Comparison of ENCODE assay signal across 12 mouse cellular contexts in genomic region chr6:33094671-33095233, GRCm38 (mm10). TPM values are rescaled to one million over a fixed set of nuclear protein-coding genes. Genes with fewer than 3 reads are reported as not detected.
A peak's percentile ranks its signal among the peaks of the same experiment; 100 is the strongest.
DNase-seq lines count a peak whose midpoint lies in the region; ATAC-seq and TF ChIP-seq lines count a peak whose summit lies in the region.
"Had no signal": no experiment of that assay in that cellular context is flagged by ENCODE, and none has a peak within 500 bp of the region (broad histone marks: within the 10 kb centered on the region; RNA-seq: fewer than 3 reads in every experiment).

No protein-coding gene starts in this region.

- no peak overlapping the region for H3K9ac ChIP-seq in neural tube, embryonic 11.5 days (ENCODE audit: low read length)
- H3K9ac ChIP-seq in hindbrain, embryonic 16.5 days (ENCODE audit: low read depth, low read length), result no peak overlapping the region
- H3K9ac ChIP-seq in lung, postnatal 0 days (replicated peaks; ENCODE audit: low read depth), result no peak overlapping the region

- TF ChIP-seq EP300 in lung, postnatal 0 days (IDR thresholded peaks at IDR 0.05), result no peak

- no peak overlapping the region for H3K27ac ChIP-seq in neural tube, embryonic 11.5 days (ENCODE audit: low read depth, low read length)
- 0 out of 2 replicates have a peak overlapping the region, but pooled peaks have one; percentile 54 for H3K27ac ChIP-seq in hindbrain, embryonic 16.5 days (ENCODE audit: low read depth, low read length)
- H3K27ac ChIP-seq in lung, postnatal 0 days (ENCODE audit: low read length), result no peak overlapping the region

- no peak for ATAC-seq in neural tube, embryonic 11.5 days (ENCODE audit: insufficient read depth, low FRiP score, low TSS enrichment)
- ATAC-seq in hindbrain, embryonic 16.5 days, result peak; percentile 40
- no peak for ATAC-seq in lung, postnatal 0 days

- H3K4me3 ChIP-seq in neural tube, embryonic 11.5 days (ENCODE audit: low read depth, low read length), result no peak overlapping the region
- H3K4me3 ChIP-seq in hindbrain, embryonic 16.5 days (ENCODE audit: low read length), result no peak overlapping the region
- H3K4me3 ChIP-seq in lung, postnatal 0 days (ENCODE audit: low read depth, low read length), result no peak overlapping the region

- H3K9me3 ChIP-seq in neural tube, embryonic 11.5 days (ENCODE audit: control insufficient read depth, low read length), result no peaks in the 10 kb centered on the region
- H3K9me3 ChIP-seq in hindbrain, embryonic 16.5 days (ENCODE audit: control insufficient read depth, low read length), result no peaks in the 10 kb centered on the region
- no peaks in the 10 kb centered on the region for H3K9me3 ChIP-seq in lung, postnatal 0 days (ENCODE audit: low read length)

- 48% methylated on average over 8 of the region's 8 CpGs for WGBS in neural tube, embryonic 11.5 days
- 16% methylated on average over 8 of the region's 8 CpGs for WGBS in hindbrain, embryonic 16.5 days
- WGBS in lung, postnatal 0 days, result 69% methylated on average over 8 of the region's 8 CpGs

- intact Hi-C loops in heart, postnatal 25 days (cut with DNase I), result no loop called here

- no peak for TF ChIP-seq CTCF in lung, postnatal 0 days (IDR thresholded peaks at IDR 0.05)

- H3K4me2 ChIP-seq in neural tube, embryonic 11.5 days (ENCODE audit: low read depth), result no peak overlapping the region
- peak overlapping the region; percentile 34 for H3K4me2 ChIP-seq in hindbrain, embryonic 16.5 days (ENCODE audit: low read length)
- H3K4me2 ChIP-seq in lung, postnatal 0 days (replicated peaks; ENCODE audit: low read depth, low read length), result no peak overlapping the region

- H3K27me3 ChIP-seq in neural tube, embryonic 11.5 days (ENCODE audit: control insufficient read depth, insufficient read depth, low read length), result no peaks in the 10 kb centered on the region
- no peaks in the 10 kb centered on the region for H3K27me3 ChIP-seq in hindbrain, embryonic 16.5 days (replicated peaks; ENCODE audit: control insufficient read depth, insufficient read depth, low read length)
- no peaks in the 10 kb centered on the region for H3K27me3 ChIP-seq in lung, postnatal 0 days (replicated peaks; ENCODE audit: insufficient read depth, low read length)

- peak; percentile 7 for DNase-seq in embryo, embryonic 10 days (ENCODE audit: low spot score)
- no peak for DNase-seq in embryo, embryonic 9.5 days (ENCODE audit: extremely low spot score)
- peak; percentile 39 for DNase-seq in neural tube, embryonic 11.5 days (ENCODE audit: low spot score)
- DNase-seq in neural tube, embryonic 10.5 days (ENCODE audit: extremely low spot score, low spot score), result no peak
- DNase-seq in retina, postnatal 1 day, result peak; percentile 23
- DNase-seq in heart, postnatal 25 days (ENCODE audit: low spot score), result no peak
- no peak for DNase-seq in lung, postnatal 0 days (ENCODE audit: low spot score)
- DNase-seq: adrenal gland, postnatal 10 days; cerebellum, adult 11-12 months; kidney, postnatal 14 days; lung, adult 18-20 months had no signal

- H3K36me3 ChIP-seq in neural tube, embryonic 11.5 days (ENCODE audit: control insufficient read depth, insufficient read depth, low read length), result no peaks in the 10 kb centered on the region
- no peaks in the 10 kb centered on the region for H3K36me3 ChIP-seq in hindbrain, embryonic 16.5 days (ENCODE audit: control insufficient read depth, insufficient read depth, low read length)
- no peaks in the 10 kb centered on the region for H3K36me3 ChIP-seq in lung, postnatal 0 days (ENCODE audit: insufficient read depth, low read length)

- H3K4me1 ChIP-seq in neural tube, embryonic 11.5 days (ENCODE audit: control insufficient read depth, insufficient read depth, low read length), result no peaks in the 10 kb centered on the region
- peaks cover 7% of the 10 kb centered on the region for H3K4me1 ChIP-seq in hindbrain, embryonic 16.5 days (ENCODE audit: control insufficient read depth, insufficient read depth, low read depth, low read length)
- no peaks in the 10 kb centered on the region for H3K4me1 ChIP-seq in lung, postnatal 0 days (ENCODE audit: insufficient read depth, low read depth, low read length)

RNA-seq across cellular contexts. Expression of gene Chchd3, which starts 34.7 kb away (rescaled TPM):
- 126 and 127 TPM in 2 replicates for polyA plus RNA-seq in neural tube, embryonic 11.5 days (2014; fragmentation: Nextera tagmentation; extraction: Ambion mirVana)
- 112 and 124 TPM in 2 replicates for polyA plus RNA-seq in hindbrain, embryonic 16.5 days (2015; fragmentation: Nextera tagmentation; extraction: Ambion mirVana)
- 100 to 1,000 TPM; 549 to 559 TPM for total RNA-seq in heart, postnatal 25 days (2021)
- polyA plus RNA-seq in lung, postnatal 0 days (2015; fragmentation: Nextera tagmentation; extraction: Ambion mirVana), result 59.2 and 64.0 TPM in 2 replicates

Comparison
In these comparisons a context has a peak if more than half of its experiments do, and no peak if none do; other contexts are left out.
1. DNase-seq: peak in embryo, embryonic 10 days (single experiment), neural tube, embryonic 11.5 days (single experiment) and retina, postnatal 1 day (single experiment); none in embryo, embryonic 9.5 days (single experiment), neural tube, embryonic 10.5 days (single experiment), heart, postnatal 25 days (single experiment) and lung, postnatal 0 days (single experiment).